Mouse (Mus musculus) neural tube, embryonic 11.5 days (tissue): ENCODE results near the gene Lmcd1. TPM values are rescaled to one million over a fixed set of nuclear protein-coding genes. Genes with fewer than 3 reads are reported as not detected.
"Not testable (repeated sequence)": the region's sequence is repeated elsewhere in the genome, so short reads cannot be mapped to it uniquely, and the experiment has no call there.

ENCODE experiments used
- ATAC-seq: fragments of 200-750 bp; cut with Nextera tagmentation; 2 replicates; pipeline ENCODE4 v1.8.0; 2017; ENCODE audit warnings: moderate number of reproducible peaks, mild to moderate bottlenecking, moderate TSS enrichment, moderate library complexity; ENCODE audit not compliant: insufficient read depth, low FRiP score, low TSS enrichment
- DNase-seq: peaks from one replicate; pipeline ENCODE4 v3.0.0-alpha.2; 2015; ENCODE audit warnings: low spot score
- H3K27ac ChIP-seq: fragments of 300-500 bp; sonication (generic); 2 replicates; pipeline ENCODE4 v1.5.1; 2014; ENCODE audit warnings: low read depth, mild to moderate bottlenecking, low read length
- H3K27me3 ChIP-seq: fragments of 300-500 bp; sonication (generic); 2 replicates; pipeline ENCODE4 v1.6.1; 2014; ENCODE audit warnings: mild to moderate bottlenecking, low read length, mixed read lengths; ENCODE audit not compliant: control insufficient read depth, insufficient read depth
- H3K36me3 ChIP-seq: fragments of 300-500 bp; sonication (generic); 2 replicates; pipeline ENCODE4 v1.6.1; 2014; ENCODE audit warnings: mild to moderate bottlenecking, low read length, moderate library complexity, mixed read lengths; ENCODE audit not compliant: control insufficient read depth, insufficient read depth
- H3K4me1 ChIP-seq: fragments of 300-500 bp; sonication (generic); 2 replicates; pipeline ENCODE4 v1.6.1; 2014; ENCODE audit warnings: low read length, mixed read lengths; ENCODE audit not compliant: control insufficient read depth, insufficient read depth
- H3K4me2 ChIP-seq: fragments of 300-500 bp; sonication (generic); 2 replicates; pipeline ENCODE4 v1.6.1; 2014; ENCODE audit warnings: low read depth, mild to moderate bottlenecking, moderate library complexity
- H3K4me3 ChIP-seq: fragments of 300-500 bp; sonication (generic); 2 replicates; pipeline ENCODE4 v1.5.1; 2014; ENCODE audit warnings: low read depth, low read length
- H3K9ac ChIP-seq: fragments of 300-500 bp; sonication (generic); 2 replicates; pipeline ENCODE4 v1.6.1; 2014; ENCODE audit warnings: mild to moderate bottlenecking, low read length
- H3K9me3 ChIP-seq: fragments of 300-500 bp; sonication (generic); 2 replicates; pipeline ENCODE4 v1.6.1; 2016; ENCODE audit warnings: low read length; ENCODE audit not compliant: control insufficient read depth
- WGBS: fragments of 180-500 bp; shearing (Covaris S2); extraction: QIAGEN DNeasy Blood & Tissue Kit; methylation state at CpG from one replicate; pipeline ENCODE4 v1.1.7; 2014; 5-methylcytosine and 5-hydroxymethylcytosine counted together
- polyA plus RNA-seq: library from polyadenylated mRNA; unstranded; fragments of >200 nt; fragmentation: Nextera tagmentation; extraction: Ambion mirVana; gene quantifications from 2 replicates; pipeline ENCODE4 v1.2.1, GENCODE M21; 2014

Lmcd1 gene
- 6.9 and 10.6 TPM in 2 replicates for polyA plus RNA-seq

GRCm38 (mm10) chr6:112273501-112274205 is at the start of gene Lmcd1:
Gene Lmcd1 (plus strand): TSS chr6:112273758.
- Histone ChIP-seq H3K9ac (no peak within 1 kb of the TSS), H3K27ac (no peak within 1 kb of the TSS), H3K27me3 (no peaks in the 10 kb centered on the region), H3K9me3 (no peaks in the 10 kb centered on the region), H3K4me2 (peak within 1 kb of the TSS; percentile 45), H3K4me1 (no peaks in the 10 kb centered on the region), H3K36me3 (no peaks in the 10 kb centered on the region), H3K4me3 (0 out of 2 replicates have a peak within 1 kb of the TSS, but pooled peaks have one; percentile 16)
- 3% methylated on average over 21 of the region's 21 CpGs for WGBS
- peak; percentile 96 for ATAC-seq
- peak; percentile 87 for DNase-seq

DNA sequence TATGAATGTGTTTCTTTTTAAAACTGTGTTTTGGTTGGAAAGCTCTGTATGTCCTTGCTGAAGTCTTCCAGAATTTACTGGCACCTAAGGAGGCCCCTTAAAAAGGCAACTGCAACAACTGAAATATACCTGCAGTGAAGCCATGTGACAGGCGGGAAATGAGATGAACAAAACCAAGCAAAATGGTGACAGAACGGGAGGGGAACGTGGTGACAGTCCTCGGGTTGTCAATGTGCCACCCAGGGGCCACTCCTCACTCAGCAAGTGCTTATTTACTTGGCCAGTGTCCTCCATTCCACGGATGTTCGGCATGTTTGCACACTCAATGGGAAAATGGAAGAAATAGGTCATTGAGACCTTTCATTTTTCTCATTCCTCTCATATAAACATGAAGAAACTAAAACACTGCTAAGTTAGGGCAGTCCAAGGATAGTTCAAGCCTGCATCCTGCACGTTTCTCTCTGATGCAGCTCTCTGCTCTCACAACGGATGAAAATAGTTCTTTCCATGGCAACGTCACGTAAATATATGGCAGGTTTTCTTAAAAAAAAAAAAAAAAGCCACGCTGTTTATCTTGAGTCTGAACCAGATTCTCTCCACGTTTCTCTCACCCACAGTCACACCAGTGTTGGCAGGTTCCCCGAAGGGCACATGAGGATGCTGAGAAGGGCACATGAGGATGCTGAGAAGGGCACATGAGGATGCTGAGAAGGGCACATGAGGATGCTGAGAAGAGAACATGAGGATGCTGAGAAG is 49.5 kb upstream of the Lmcd1 start:
- Histone ChIP-seq H3K36me3 (no peaks in the 10 kb centered on the region), H3K4me1 (no peaks in the 10 kb centered on the region), H3K4me3 (no peak overlapping the region), H3K27ac (no peak overlapping the region), H3K4me2 (no peak overlapping the region), H3K27me3 (no peaks in the 10 kb centered on the region), H3K9ac (no peak overlapping the region), H3K9me3 (no peaks in the 10 kb centered on the region)
- ATAC-seq, result no peak
- DNase-seq, result no peak
- WGBS, result 82% methylated on average over 13 of the region's 13 CpGs

DNA sequence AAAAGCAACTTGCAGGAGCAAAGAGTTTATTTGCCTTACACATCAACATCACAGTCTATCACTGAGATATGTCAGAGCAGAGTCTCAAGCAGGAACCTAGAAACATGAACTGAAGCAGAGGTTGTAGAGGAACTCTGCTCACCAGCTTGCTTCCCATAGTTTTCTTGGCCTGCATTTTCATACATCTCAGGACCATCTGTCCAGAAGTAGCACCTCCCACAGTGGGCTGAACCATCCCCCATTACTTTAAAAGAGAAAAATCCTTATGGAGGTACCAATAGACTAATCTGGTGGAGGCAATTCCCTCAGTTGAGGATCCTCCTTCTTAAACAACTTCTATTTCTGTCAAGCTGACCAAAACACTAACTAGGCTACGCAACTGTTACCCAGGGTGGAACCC is 36.8 kb upstream of the Lmcd1 start:
- no peak for ATAC-seq
- H3K36me3 ChIP-seq, result no peaks in the 10 kb centered on the region
- H3K9me3 ChIP-seq, result no peaks in the 10 kb centered on the region
- H3K27ac ChIP-seq, result no peak overlapping the region
- 95% methylated on average over 1 of the region's 1 CpGs for WGBS
- DNase-seq, result no peak
- H3K27me3 ChIP-seq, result no peaks in the 10 kb centered on the region
- no peak overlapping the region for H3K4me2 ChIP-seq
- H3K4me3 ChIP-seq, result no peak overlapping the region
- H3K9ac ChIP-seq, result no peak overlapping the region
- H3K4me1 ChIP-seq, result no peaks in the 10 kb centered on the region

- H3K36me3 ChIP-seq, result no peaks in the 10 kb centered on the region
- H3K4me1 ChIP-seq, result no peaks in the 10 kb centered on the region
- H3K27me3 ChIP-seq, result no peaks in the 10 kb centered on the region
- ATAC-seq, result no peak
- DNase-seq, result no peak
- no peak overlapping the region for H3K4me3 ChIP-seq
- no peak overlapping the region for H3K9ac ChIP-seq
- H3K4me2 ChIP-seq, result no peak overlapping the region
- no peak overlapping the region for H3K27ac ChIP-seq
- WGBS, result 76% methylated on average over 2 of the region's 2 CpGs
- no peaks in the 10 kb centered on the region for H3K9me3 ChIP-seq
Measured at GRCm38 (mm10) chr6:112242216-112242615, 31.3 kb upstream of the Lmcd1 start.

- no peaks in the 10 kb centered on the region for H3K9me3 ChIP-seq
- H3K9ac ChIP-seq, result no peak overlapping the region
- H3K4me2 ChIP-seq, result no peak overlapping the region
- no peaks in the 10 kb centered on the region for H3K4me1 ChIP-seq
- DNase-seq, result no peak
- H3K27me3 ChIP-seq, result no peaks in the 10 kb centered on the region
- H3K27ac ChIP-seq, result no peak overlapping the region
- WGBS, result 87% methylated on average over 4 of the region's 4 CpGs
- H3K36me3 ChIP-seq, result no peaks in the 10 kb centered on the region
- ATAC-seq, result no peak
- H3K4me3 ChIP-seq, result no peak overlapping the region
Measured at GRCm38 (mm10) chr6:112245639-112246038, 27.9 kb upstream of the Lmcd1 start.

DNA sequence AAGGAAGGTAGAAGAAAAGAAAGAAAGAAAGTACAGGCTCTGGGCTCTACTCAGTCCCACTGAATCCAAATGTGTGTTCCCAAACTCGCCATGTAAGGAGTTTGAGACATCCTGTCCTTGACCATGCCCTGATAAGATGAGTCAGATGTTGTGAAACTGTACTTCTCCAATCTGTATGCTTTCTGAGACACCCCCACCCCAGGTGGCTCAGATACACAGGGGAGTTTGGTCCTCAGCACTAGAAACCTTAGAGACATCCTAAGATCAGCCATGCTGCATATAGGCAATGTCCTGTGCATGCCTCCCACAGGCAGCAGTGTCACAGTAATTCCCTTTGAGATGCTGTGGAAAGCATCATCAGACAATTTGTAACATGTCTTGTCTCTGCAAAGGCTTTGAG is 26.9 kb upstream of the Lmcd1 start:
- Histone ChIP-seq H3K9me3 (no peaks in the 10 kb centered on the region), H3K27me3 (no peaks in the 10 kb centered on the region), H3K4me1 (no peaks in the 10 kb centered on the region), H3K36me3 (no peaks in the 10 kb centered on the region), H3K27ac (no peak overlapping the region), H3K9ac (no peak overlapping the region), H3K4me3 (no peak overlapping the region), H3K4me2 (no peak overlapping the region)
- ATAC-seq, result no peak
- no peak for DNase-seq
- WGBS, result 71% methylated on average over 1 of the region's 1 CpGs

GRCm38 (mm10) chr6:112253943-112254342 is 19.6 kb upstream of the Lmcd1 start:
- WGBS, result 90% methylated on average over 2 of the region's 3 CpGs
- peak; percentile 50 for DNase-seq
- not testable (repeated sequence) for H3K4me2 ChIP-seq, H3K27ac ChIP-seq, H3K36me3 ChIP-seq, H3K27me3 ChIP-seq, H3K9ac ChIP-seq, ATAC-seq, H3K4me1 ChIP-seq, H3K4me3 ChIP-seq, H3K9me3 ChIP-seq

DNA sequence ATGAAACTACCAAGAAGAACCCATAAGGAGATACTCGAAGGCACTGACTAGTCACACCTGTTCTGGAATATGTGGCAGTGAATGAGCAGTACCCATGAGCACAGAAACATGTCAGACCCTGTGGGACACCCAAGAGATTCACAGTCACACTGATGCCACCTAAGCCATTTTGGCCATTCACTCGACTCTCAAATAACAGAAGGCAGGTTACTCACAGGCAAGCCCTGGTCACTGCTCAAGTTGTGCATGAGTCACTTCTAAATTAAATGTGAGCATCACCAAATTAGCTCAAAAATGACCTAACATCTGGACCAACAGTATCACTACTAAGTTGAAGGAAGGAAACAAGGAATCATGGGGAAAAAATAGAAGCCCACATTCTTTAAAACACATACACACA is 18.6 kb upstream of the Lmcd1 start:
- Histone ChIP-seq H3K4me1 (no peaks in the 10 kb centered on the region), H3K9me3 (no peaks in the 10 kb centered on the region), H3K27ac (no peak overlapping the region), H3K36me3 (no peaks in the 10 kb centered on the region), H3K9ac (no peak overlapping the region), H3K4me3 (no peak overlapping the region), H3K4me2 (no peak overlapping the region), H3K27me3 (no peaks in the 10 kb centered on the region)
- ATAC-seq, result no peak
- 86% methylated on average over 2 of the region's 2 CpGs for WGBS
- no peak for DNase-seq
